Mouse (Mus musculus): Measurements from ENCODE around the gene Gm20509.
A peak's percentile ranks its signal among the peaks of the same experiment; 100 is the strongest.
"Not testable (repeated sequence)": the region's sequence is repeated elsewhere in the genome, so short reads cannot be mapped to it uniquely, and the experiment has no call there.

The Gm20509 gene

GRCm38 (mm10) chr9:73101536-73101935, 734 bp upstream of the Gm20509 start, which contains the start of gene Khdc3:
Gene Khdc3, plus strand, starts transcription at chr9:73101836.
- no peak for DNase-seq (ENCODE audit: low spot score in 2 of 2)

- DNase-seq (ENCODE audit: low spot score in 2 of 2) = peak; percentile 13 to 27
These were observed 1.0 kb downstream of the Gm20509 start for GRCm38 (mm10) chr9:73103159-73103879.

GRCm38 (mm10) chr9:73103880-73104198, 1.6 kb downstream of the Gm20509 start:
- no peak for DNase-seq (ENCODE audit: low spot score in 2 of 2)

- no peak for DNase-seq (ENCODE audit: low spot score in 2 of 2)
These were observed 2.9 kb downstream of the Gm20509 start for GRCm38 (mm10) chr9:73105141-73105540.

GRCm38 (mm10) chr9:73105771-73106170, 3.5 kb downstream of the Gm20509 start:
- DNase-seq (ENCODE audit: low spot score in 2 of 2) = no peak

- DNase-seq (ENCODE audit: low spot score in 2 of 2) = peak; percentile 86 to 88
These were observed 10.9 kb downstream of the Gm20509 start, which contains the start of gene Rsl24d1 for GRCm38 (mm10) chr9:73112919-73113906. Gene Rsl24d1, plus strand, starts transcription at chr9:73113426.

GRCm38 (mm10) chr9:73116704-73117103, 14.4 kb downstream of the Gm20509 start:
- not testable (repeated sequence) for DNase-seq (ENCODE audit: low spot score in 2 of 2)

- no peak for DNase-seq (ENCODE audit: low spot score in 2 of 2)
These were observed 15.7 kb downstream of the Gm20509 start for GRCm38 (mm10) chr9:73118012-73118411.

GRCm38 (mm10) chr9:73121735-73122134, 19.5 kb downstream of the Gm20509 start:
- no peak for DNase-seq (ENCODE audit: low spot score in 2 of 2)

GRCm38 (mm10) chr9:73125043-73125570, 22.8 kb downstream of the Gm20509 start:
- no peak for DNase-seq (ENCODE audit: low spot score in 2 of 2)

- no peak for DNase-seq (ENCODE audit: low spot score in 2 of 2)
These were observed 25.2 kb downstream of the Gm20509 start for GRCm38 (mm10) chr9:73127457-73127856.

GRCm38 (mm10) chr9:73129875-73130274, 27.6 kb downstream of the Gm20509 start:
- DNase-seq (ENCODE audit: low spot score in 2 of 2) = no peak

- DNase-seq (ENCODE audit: low spot score in 2 of 2) = no peak
These were observed 28.3 kb downstream of the Gm20509 start for GRCm38 (mm10) chr9:73130529-73130928.

GRCm38 (mm10) chr9:73137341-73137886, 35.1 kb downstream of the Gm20509 start:
- DNase-seq (ENCODE audit: low spot score in 2 of 2) = no peak

GRCm38 (mm10) chr9:73154347-73154746, 52.1 kb downstream of the Gm20509 start:
- no peak for DNase-seq (ENCODE audit: low spot score in 2 of 2)

GRCm38 (mm10) chr9:73157968-73158367, 55.7 kb downstream of the Gm20509 start:
- DNase-seq (ENCODE audit: low spot score in 2 of 2) = no peak

GRCm38 (mm10) chr9:73159265-73159664, 57.0 kb downstream of the Gm20509 start:
- no peak for DNase-seq (ENCODE audit: low spot score in 2 of 2)

- DNase-seq (ENCODE audit: low spot score in 2 of 2) = peak in 1 of 2 experiments; percentile 62
These were observed 60.5 kb downstream of the Gm20509 start for GRCm38 (mm10) chr9:73162571-73163333.

- DNase-seq (ENCODE audit: low spot score in 2 of 2) = peak in 1 of 2 experiments; percentile 2
These were observed 63.4 kb downstream of the Gm20509 start for GRCm38 (mm10) chr9:73165631-73166030.
